23 mouse cellular contexts compared by ENCODE assay signal in the genomic region with DNA sequence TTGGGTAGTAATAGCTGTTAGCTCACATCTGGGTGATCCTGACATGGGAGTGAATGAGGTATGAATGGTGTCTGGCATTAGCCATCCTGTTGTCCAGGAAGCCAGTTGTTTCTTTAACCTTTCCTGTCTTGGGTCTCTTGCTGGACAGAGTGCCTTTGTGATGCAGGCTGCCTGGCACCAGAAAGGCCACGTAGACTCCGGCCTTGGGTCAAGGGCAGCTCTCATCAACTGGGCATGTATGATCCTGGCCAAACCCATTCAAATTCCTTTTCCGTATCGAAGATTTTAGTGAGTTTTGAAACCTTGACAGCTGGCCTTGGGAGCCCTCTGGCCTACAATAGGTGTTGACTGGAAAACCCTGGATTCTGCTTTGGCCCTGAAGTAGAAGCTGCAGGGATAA. TPM values are rescaled to one million over a fixed set of nuclear protein-coding genes. Genes with fewer than 3 reads are reported as not detected.
DNase-seq lines count a peak whose midpoint lies in the region; ATAC-seq lines count a peak whose summit lies in the region.
"Had no signal": no experiment of that assay in that cellular context is flagged by ENCODE, and none has a peak within 500 bp of the region (broad histone marks: within the 10 kb centered on the region; RNA-seq: fewer than 3 reads in every experiment).

No protein-coding gene starts in this region.

- peak; percentile 14; the same call in 1 of the 2 replicates for ATAC-seq in heart, embryonic 12.5 days (ENCODE audit: insufficient number of reproducible peaks, low FRiP score)
- ATAC-seq: activated CD4-positive, CD25-positive, alpha-beta regulatory T cell, adult 4 months; forebrain, embryonic 15.5 days; hindbrain, postnatal 0 days; Patski had no signal

- no peak overlapping the region for H3K9ac ChIP-seq in heart, embryonic 12.5 days
- H3K9ac ChIP-seq: embryonic facial prominence, embryonic 13.5 days; forebrain, embryonic 15.5 days; heart, embryonic 13.5 days; hindbrain, embryonic 13.5 days had no signal

- H3K27me3 ChIP-seq in heart, embryonic 12.5 days (replicated peaks): no peaks in the 10 kb centered on the region
- H3K27me3 ChIP-seq: CH12.LX; embryonic facial prominence, embryonic 13.5 days; forebrain, embryonic 15.5 days; heart, embryonic 13.5 days; hindbrain, embryonic 13.5 days; Patski had no signal

- 65% methylated on average over 4 of the region's 4 CpGs for WGBS in heart, embryonic 12.5 days

- H3K9me3 ChIP-seq in heart, embryonic 12.5 days (replicated peaks): no peaks in the 10 kb centered on the region
- H3K9me3 ChIP-seq: embryonic facial prominence, embryonic 13.5 days; forebrain, embryonic 15.5 days; heart, embryonic 13.5 days; hindbrain, embryonic 13.5 days had no signal

- H3K27ac ChIP-seq in heart, embryonic 12.5 days (ENCODE audit: poor library complexity, severe bottlenecking): no peak overlapping the region
- H3K27ac ChIP-seq: embryonic facial prominence, embryonic 13.5 days; forebrain, embryonic 15.5 days; heart, adult 2 months; heart, embryonic 13.5 days; hindbrain, embryonic 13.5 days; hindbrain, postnatal 0 days had no signal

- no peak overlapping the region for H3K4me2 ChIP-seq in heart, embryonic 12.5 days
- H3K4me2 ChIP-seq: embryonic facial prominence, embryonic 13.5 days; forebrain, embryonic 15.5 days; heart, embryonic 13.5 days; hindbrain, embryonic 13.5 days had no signal

- DNase-seq in heart, postnatal 4 days: no peak
- peak; percentile 52 for DNase-seq in lung, postnatal 36 days
- no peak for DNase-seq in lung, adult 18-20 months
- DNase-seq in adrenal gland, postnatal 10 days: peak; percentile 69
- DNase-seq in fibroblast of lung, adult 2 months (ENCODE audit: low read depth): peak; percentile 51
- no peak for DNase-seq in cerebellum, adult 18-20 months
- no peak for DNase-seq in testis, postnatal 10 days (ENCODE audit: low spot score)
- DNase-seq: cerebellum, adult 11-12 months; cerebellum, adult 9-11 months; cerebellum, postnatal 36 days; gastrocnemius, postnatal 10 days; heart, adult 2 months; heart, postnatal 10 days; kidney, adult 11 months had no signal

- no peak overlapping the region for H3K4me3 ChIP-seq in heart, embryonic 12.5 days
- H3K4me3 ChIP-seq: embryonic facial prominence, embryonic 13.5 days; forebrain, embryonic 15.5 days; heart, adult 2 months; heart, embryonic 13.5 days; hindbrain, embryonic 13.5 days had no signal

- H3K4me1 ChIP-seq in heart, embryonic 12.5 days (replicated peaks): peaks cover 65% of the 10 kb centered on the region

- H3K36me3 ChIP-seq in heart, embryonic 12.5 days: no peaks in the 10 kb centered on the region
- H3K36me3 ChIP-seq: embryonic facial prominence, embryonic 13.5 days; forebrain, embryonic 15.5 days; hindbrain, embryonic 13.5 days had no signal

RNA-seq across cellular contexts. Expression of a gene that starts 24.7 kb away (rescaled TPM):
- 0.91 and 1.9 TPM in 2 replicates for polyA plus RNA-seq in heart, embryonic 12.5 days (2016; fragmentation: Nextera tagmentation; extraction: Ambion mirVana)
- 10 to 100 TPM; 23.1 to 23.9 TPM for total RNA-seq in heart, postnatal 4 days (2021)
- total RNA-seq in adrenal gland, postnatal 10 days (2021): 10 to 100 TPM; 35.0 to 39.0 TPM

Comparison
In these comparisons a context has a peak if more than half of its experiments do, and no peak if none do; other contexts are left out.
1. DNase-seq: peak in lung, postnatal 36 days (single experiment), adrenal gland, postnatal 10 days (single experiment) and fibroblast of lung, adult 2 months (single experiment); none in heart, postnatal 4 days (single experiment), lung, adult 18-20 months (0 of 2), cerebellum, adult 18-20 months (0 of 2) and testis, postnatal 10 days (single experiment).